In the genomic region with DNA sequence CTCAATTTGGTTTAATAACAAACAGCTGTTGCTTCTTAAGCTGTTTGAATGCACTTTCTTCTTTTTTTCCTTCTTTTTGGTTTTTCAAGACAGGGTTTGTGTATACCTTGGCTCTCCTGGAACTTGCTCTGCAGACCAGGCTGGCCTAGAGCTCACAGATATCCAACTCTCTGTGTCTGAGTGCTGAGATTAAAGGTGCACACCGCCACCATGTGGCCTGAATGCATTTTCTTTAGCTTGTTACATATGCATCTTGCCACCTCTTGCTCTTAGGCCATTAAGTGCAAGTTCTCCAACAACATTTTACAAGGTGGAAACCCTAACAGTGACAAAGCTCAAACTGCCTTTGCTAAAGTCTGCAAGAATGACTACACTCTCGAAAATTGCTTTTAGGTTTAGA, we compare ENCODE assay signal across 9 mouse cellular contexts. TPM values are rescaled to one million over a fixed set of nuclear protein-coding genes. Genes with fewer than 3 reads are reported as not detected.
DNase-seq lines count a peak whose midpoint lies in the region; ATAC-seq and TF ChIP-seq lines count a peak whose summit lies in the region.
"Had no signal": no experiment of that assay in that cellular context is flagged by ENCODE, and none has a peak within 500 bp of the region (broad histone marks: within the 10 kb centered on the region; RNA-seq: fewer than 3 reads in every experiment).

No protein-coding gene starts in this region.

- 44% methylated on average over 2 of the region's 2 CpGs for WGBS in cerebellum, adult 2 months
- 44% methylated on average over 2 of the region's 2 CpGs for WGBS in midbrain, embryonic 11.5 days
- 41% methylated on average over 2 of the region's 2 CpGs for WGBS in midbrain, embryonic 13.5 days
- WGBS in stomach, postnatal 0 days: 40% methylated on average over 2 of the region's 2 CpGs

- H3K4me1 ChIP-seq in cerebellum, adult 2 months (ENCODE audit: control insufficient read depth, insufficient read depth, low read length): no peaks in the 10 kb centered on the region
- H3K4me1 ChIP-seq in midbrain, embryonic 11.5 days (ENCODE audit: control insufficient read depth, insufficient read depth, low read length): no peaks in the 10 kb centered on the region
- H3K4me1 ChIP-seq in midbrain, embryonic 13.5 days (replicated peaks): no peaks in the 10 kb centered on the region
- H3K4me1 ChIP-seq in stomach, postnatal 0 days (replicated peaks; ENCODE audit: control insufficient read depth, insufficient read depth): no peaks in the 10 kb centered on the region
- H3K4me1 ChIP-seq: neural tube, embryonic 12.5 days had no signal

- DNase-seq in cerebellum, adult 2 months: peak; percentile 51 to 60
- no peak for DNase-seq in cerebellum, adult 11-12 months
- peak; percentile 93 for DNase-seq in midbrain, embryonic 11.5 days (ENCODE audit: low spot score, missing footprints)
- DNase-seq in c-Kit-positive CD71-positive TER-119-positive erythroid progenitor cells, embryonic 14.5 days (ENCODE audit: low spot score): peak; percentile 62
- peak; percentile 44 to 61 for DNase-seq in heart, postnatal 10 days
- peak; percentile 51 for DNase-seq in lung, postnatal 10 days
- peak; percentile 71 for DNase-seq in stomach, postnatal 0 days (ENCODE audit: low spot score)

- TF ChIP-seq CTCF in cerebellum, adult 2 months (IDR thresholded peaks at IDR 0.05; ENCODE audit: borderline replicate concordance, insufficient read depth, low read depth, low read length): peak; percentile 63
- TF ChIP-seq CTCF in stomach, postnatal 0 days (IDR thresholded peaks at IDR 0.05; ENCODE audit: low read depth): peak; percentile 82

- H3K27me3 ChIP-seq in cerebellum, adult 2 months (ENCODE audit: control insufficient read depth, insufficient read depth, low read length): no peaks in the 10 kb centered on the region
- H3K27me3 ChIP-seq in midbrain, embryonic 11.5 days (ENCODE audit: control insufficient read depth, insufficient read depth, low read length): no peaks in the 10 kb centered on the region
- no peaks in the 10 kb centered on the region for H3K27me3 ChIP-seq in midbrain, embryonic 13.5 days
- no peaks in the 10 kb centered on the region for H3K27me3 ChIP-seq in stomach, postnatal 0 days (ENCODE audit: control insufficient read depth, insufficient read depth, low read length)
- H3K27me3 ChIP-seq: neural tube, embryonic 12.5 days had no signal

- ATAC-seq in midbrain, embryonic 11.5 days (ENCODE audit: low FRiP score): no peak
- no peak for ATAC-seq in midbrain, embryonic 13.5 days
- ATAC-seq in stomach, postnatal 0 days (ENCODE audit: low FRiP score, low TSS enrichment): no peak

- peaks cover 11% of the 10 kb centered on the region for H3K36me3 ChIP-seq in midbrain, embryonic 11.5 days (ENCODE audit: control insufficient read depth, insufficient read depth, low read length)
- peaks cover 62% of the 10 kb centered on the region for H3K36me3 ChIP-seq in midbrain, embryonic 13.5 days
- peaks cover 10% of the 10 kb centered on the region for H3K36me3 ChIP-seq in stomach, postnatal 0 days (ENCODE audit: control insufficient read depth, insufficient read depth, low read length)

- no peak for TF ChIP-seq POLR2A in cerebellum, adult 2 months (IDR thresholded peaks at IDR 0.05; ENCODE audit: borderline replicate concordance, insufficient read depth, low read length)

- H3K4me3 ChIP-seq in cerebellum, adult 2 months (replicated peaks; ENCODE audit: insufficient read depth, low read depth, low read length): no peak overlapping the region
- no peak overlapping the region for H3K4me3 ChIP-seq in midbrain, embryonic 11.5 days (ENCODE audit: low read depth, low read length)
- H3K4me3 ChIP-seq in midbrain, embryonic 13.5 days (replicated peaks): no peak overlapping the region
- H3K4me3 ChIP-seq in stomach, postnatal 0 days (ENCODE audit: low read depth, low read length): no peak overlapping the region
- H3K4me3 ChIP-seq: neural tube, embryonic 12.5 days had no signal

- H3K4me2 ChIP-seq in midbrain, embryonic 11.5 days: no peak overlapping the region
- H3K4me2 ChIP-seq in midbrain, embryonic 13.5 days (replicated peaks): no peak overlapping the region
- no peak overlapping the region for H3K4me2 ChIP-seq in stomach, postnatal 0 days (replicated peaks; ENCODE audit: low read depth)
- H3K4me2 ChIP-seq: neural tube, embryonic 12.5 days had no signal

- TF ChIP-seq EP300 in stomach, postnatal 0 days (optimal IDR thresholded peaks at IDR 0.05): no peak

- H3K9ac ChIP-seq in midbrain, embryonic 11.5 days (ENCODE audit: low read length): no peak overlapping the region
- no peak overlapping the region for H3K9ac ChIP-seq in midbrain, embryonic 13.5 days (replicated peaks)
- no peak overlapping the region for H3K9ac ChIP-seq in stomach, postnatal 0 days (ENCODE audit: low read length)
- H3K9ac ChIP-seq: neural tube, embryonic 12.5 days had no signal

- H3K9me3 ChIP-seq in midbrain, embryonic 11.5 days (ENCODE audit: control insufficient read depth, low read length): no peaks in the 10 kb centered on the region
- H3K9me3 ChIP-seq in midbrain, embryonic 13.5 days: no peaks in the 10 kb centered on the region
- no peaks in the 10 kb centered on the region for H3K9me3 ChIP-seq in stomach, postnatal 0 days (ENCODE audit: control insufficient read depth, low read length)
- H3K9me3 ChIP-seq: neural tube, embryonic 12.5 days had no signal

- H3K27ac ChIP-seq in cerebellum, adult 2 months (ENCODE audit: insufficient read depth, low read length): no peak overlapping the region
- no peak overlapping the region for H3K27ac ChIP-seq in midbrain, embryonic 11.5 days (ENCODE audit: low read depth, low read length)
- H3K27ac ChIP-seq in midbrain, embryonic 13.5 days: no peak overlapping the region
- no peak overlapping the region for H3K27ac ChIP-seq in stomach, postnatal 0 days (replicated peaks)
- H3K27ac ChIP-seq: neural tube, embryonic 12.5 days had no signal

- intact Hi-C loops in heart, postnatal 10 days (cut with DNase I): loop anchor here (2.0 to 10.0 kb wide), 3 partner anchors 111 to 418 kb away; no protein-coding TSS in a partner anchor

RNA-seq across cellular contexts. Expression of gene Pspc1, which starts 15.1 kb away (rescaled TPM):
- polyA plus RNA-seq in cerebellum, adult 2 months (2012; rRNA removed): 30.8 and 31.5 TPM in 2 replicates
- 67.3 and 68.2 TPM in 2 replicates for polyA plus RNA-seq in midbrain, embryonic 11.5 days (2014; fragmentation: Nextera tagmentation; extraction: Ambion mirVana)
- polyA plus RNA-seq in midbrain, embryonic 13.5 days (2015; fragmentation: Nextera tagmentation; extraction: Ambion mirVana): 47.5 and 51.1 TPM in 2 replicates
- 10 to 100 TPM; 24.5 to 27.9 TPM for total RNA-seq in heart, postnatal 10 days (2021)
- 11.3 and 11.8 TPM in 2 replicates for polyA plus RNA-seq in stomach, postnatal 0 days (2015; fragmentation: Nextera tagmentation; extraction: Ambion mirVana)

RNA-seq across cellular contexts. Expression of gene Zmym5, which starts 18.3 kb away (rescaled TPM):
- 29.8 and 30.0 TPM in 2 replicates for polyA plus RNA-seq in cerebellum, adult 2 months (2012; rRNA removed)
- polyA plus RNA-seq in midbrain, embryonic 11.5 days (2014; fragmentation: Nextera tagmentation; extraction: Ambion mirVana): 23.5 and 27.7 TPM in 2 replicates
- 37.1 and 38.1 TPM in 2 replicates for polyA plus RNA-seq in midbrain, embryonic 13.5 days (2015; fragmentation: Nextera tagmentation; extraction: Ambion mirVana)
- total RNA-seq in heart, postnatal 10 days (2021): 10 to 100 TPM; 23.8 to 26.5 TPM
- polyA plus RNA-seq in stomach, postnatal 0 days (2015; fragmentation: Nextera tagmentation; extraction: Ambion mirVana): 14.9 and 16.0 TPM in 2 replicates
